Mouse (Mus musculus): ENCODE measurements around the gene Kif27.

DNA sequence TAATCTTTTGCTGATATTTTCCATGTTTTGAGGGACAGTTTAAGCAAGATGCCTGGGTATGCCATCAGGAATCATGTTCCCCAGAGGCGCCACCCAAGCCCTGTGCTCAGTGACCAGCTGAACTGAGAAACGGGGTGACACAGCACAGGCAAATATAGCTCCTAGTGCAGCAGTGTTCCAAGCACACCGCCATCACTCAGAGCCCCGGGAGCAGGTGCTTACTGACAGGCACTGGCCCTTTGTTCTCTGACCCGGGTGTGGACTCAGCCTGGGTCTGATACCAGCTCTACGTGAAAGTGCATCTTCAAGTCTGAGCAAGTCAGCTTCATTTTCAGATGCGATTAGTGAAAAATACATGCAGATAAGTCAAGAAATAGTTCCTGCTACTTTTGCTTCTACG is 49.4 kb downstream of the Kif27 start:
- TF ChIP-seq CTCF (IDR thresholded peaks at IDR 0.05; ENCODE audit: control insufficient read depth, insufficient read depth, insufficient replicate concordance, low read depth, low read length) (no peak), POLR2A (IDR thresholded peaks at IDR 0.05; ENCODE audit: control insufficient read depth, low read depth, low read length) (no peak)
